Mouse (Mus musculus): ENCODE data around the gene Crebl2. TPM values are rescaled to one million over a fixed set of nuclear protein-coding genes. Genes with fewer than 3 reads are reported as not detected.

The Crebl2 gene
- total and polyA plus RNA-seq, 3 experiments: 1.5 to 3.7 TPM; not detected in 1

DNA sequence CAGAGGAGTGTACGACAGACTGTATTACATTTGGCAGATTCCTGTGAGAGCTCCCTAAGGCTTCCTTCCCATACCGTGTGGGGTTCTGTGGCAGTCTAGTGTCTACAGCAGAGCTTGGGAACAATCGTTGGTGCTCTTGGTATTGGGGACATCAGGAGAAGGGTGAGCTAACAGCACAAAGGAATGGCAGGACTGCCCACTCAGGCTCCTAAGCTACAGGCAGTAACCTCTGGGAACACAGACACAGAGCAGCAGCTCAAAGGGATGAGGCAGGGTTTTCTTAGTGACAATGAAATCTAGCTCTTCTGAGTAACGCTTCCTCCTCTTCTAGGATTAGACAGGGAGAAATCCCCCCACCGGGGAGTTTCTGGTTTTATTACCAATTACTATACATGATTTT lies 57.1 kb downstream of the Crebl2 start:
- no peak overlapping the region for H3K4me3 ChIP-seq (ENCODE audit: control insufficient read depth in 1 of 2, insufficient read depth in 1 of 2, low read depth in 2 of 2, low read length in 2 of 2)
- peaks cover 2 to 4% of the 10 kb centered on the region in 2 experiments; a peak in 2 of 4 replicates for H3K4me1 ChIP-seq (ENCODE audit: control insufficient read depth in 1 of 2, insufficient read depth in 2 of 2, low read length in 2 of 2)
- H3K27ac ChIP-seq (ENCODE audit: control insufficient read depth, low read depth, low read length): no peak overlapping the region
- peaks cover 0 to 3% of the 10 kb centered on the region in 2 experiments; a peak in 2 of 4 replicates for H3K36me3 ChIP-seq (ENCODE audit: control insufficient read depth in 1 of 2, insufficient read depth in 2 of 2, low read length in 2 of 2)
- no peak overlapping the region for H3K9ac ChIP-seq (ENCODE audit: control insufficient read depth, low read depth, low read length, poor library complexity, severe bottlenecking)
- no peak for TF ChIP-seq POLR2AphosphoS5 (IDR thresholded peaks at IDR 0.05; ENCODE audit: borderline replicate concordance, low read depth, low read length)
- no peak for TF ChIP-seq ZMIZ1 (IDR thresholded peaks at IDR 0.05; ENCODE audit: low read depth, low read length)
- TF ChIP-seq USF2 (IDR thresholded peaks at IDR 0.05; ENCODE audit: borderline replicate concordance in 1 of 2, insufficient read depth in 1 of 2, low read depth in 1 of 2, low read length in 2 of 2): no peak
- TF ChIP-seq MXI1 (IDR thresholded peaks at IDR 0.05; ENCODE audit: low read depth, low read length): no peak
- TF ChIP-seq CHD2 (IDR thresholded peaks at IDR 0.05; ENCODE audit: low read length): no peak
- no peak for TF ChIP-seq SIN3A (IDR thresholded peaks at IDR 0.05; ENCODE audit: low read length)
- no peak for TF ChIP-seq NELFE (IDR thresholded peaks at IDR 0.05; ENCODE audit: low read depth, low read length)
- no peak for TF ChIP-seq CHD1 (IDR thresholded peaks at IDR 0.05; ENCODE audit: low read depth, low read length)
- TF ChIP-seq RCOR1 (IDR thresholded peaks at IDR 0.05; ENCODE audit: low read depth, low read length): no peak
- TF ChIP-seq NRF1 (IDR thresholded peaks at IDR 0.05; ENCODE audit: insufficient read depth, low read depth, low read length, poor library complexity, severe bottlenecking): no peak
- no peak for TF ChIP-seq TAL1 (IDR thresholded peaks at IDR 0.05; ENCODE audit: low read length)
- TF ChIP-seq ZKSCAN1 (IDR thresholded peaks at IDR 0.05; ENCODE audit: low read depth, low read length): no peak
- H3K79me2 ChIP-seq (ENCODE audit: control insufficient read depth, insufficient read depth, low read length, poor library complexity): no peaks in the 10 kb centered on the region
- no peaks in the 10 kb centered on the region for H3K9me3 ChIP-seq (replicated peaks; ENCODE audit: insufficient read depth, low read length)
- no peak for DNase-seq (ENCODE audit: low read depth, low spot score)
- H3K27me3 ChIP-seq (ENCODE audit: control insufficient read depth in 1 of 2, insufficient read depth in 2 of 2, low read length in 2 of 2): no peaks in the 10 kb centered on the region

DNA sequence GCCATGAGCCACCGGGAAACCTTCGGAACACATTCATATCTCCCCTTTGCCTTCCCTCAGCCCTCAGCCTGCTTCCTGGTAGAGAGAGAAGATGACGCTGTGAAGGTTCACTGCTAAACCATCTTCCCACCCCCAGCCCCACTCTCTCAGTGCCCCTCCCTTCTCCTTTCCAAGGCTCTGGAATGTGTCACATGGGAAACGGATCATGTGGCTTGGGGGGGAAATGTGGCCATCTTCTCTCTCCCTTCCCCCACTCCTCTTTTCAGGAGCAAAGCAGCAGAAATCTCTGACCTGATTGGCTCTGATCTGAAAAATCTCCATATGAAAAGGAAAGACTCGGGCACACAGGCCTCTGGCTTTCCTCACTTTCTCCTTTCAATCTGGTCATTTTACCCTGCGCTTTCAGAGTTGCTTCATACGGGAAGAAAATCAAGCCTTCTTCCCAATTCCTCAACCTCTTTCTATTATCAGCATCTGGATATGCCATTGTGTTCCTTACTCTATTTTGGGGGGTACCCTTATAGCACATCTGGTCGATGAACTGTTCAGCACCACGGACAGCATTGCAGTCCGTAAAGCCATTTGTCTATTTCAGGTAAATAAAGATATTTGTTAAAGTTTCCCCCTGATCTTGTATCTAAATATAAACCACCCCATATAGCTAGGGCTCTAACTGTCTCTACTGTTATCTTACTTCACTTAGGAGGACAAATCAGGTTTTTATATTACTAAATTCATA lies 57.9 kb downstream of the Crebl2 start:
- Histone ChIP-seq H3K4me1 (ENCODE audit: control insufficient read depth in 1 of 2, insufficient read depth in 2 of 2, low read length in 2 of 2) (peaks cover 2 to 4% of the 10 kb centered on the region in 2 experiments; a peak in 2 of 4 replicates), H3K9ac (ENCODE audit: control insufficient read depth, low read depth, low read length, poor library complexity, severe bottlenecking) (no peak overlapping the region), H3K27me3 (ENCODE audit: control insufficient read depth in 1 of 2, insufficient read depth in 2 of 2, low read length in 2 of 2) (no peaks in the 10 kb centered on the region), H3K79me2 (ENCODE audit: control insufficient read depth, insufficient read depth, low read length, poor library complexity) (no peaks in the 10 kb centered on the region), H3K36me3 (ENCODE audit: control insufficient read depth in 1 of 2, insufficient read depth in 2 of 2, low read length in 2 of 2) (peaks cover 0 to 3% of the 10 kb centered on the region in 2 experiments; a peak in 2 of 4 replicates), H3K4me3 (ENCODE audit: control insufficient read depth in 1 of 2, insufficient read depth in 1 of 2, low read depth in 2 of 2, low read length in 2 of 2) (no peak overlapping the region), H3K27ac (ENCODE audit: control insufficient read depth, low read depth, low read length) (no peak overlapping the region), H3K9me3 (replicated peaks; ENCODE audit: insufficient read depth, low read length) (no peaks in the 10 kb centered on the region)
- DNase-seq (ENCODE audit: low read depth, low spot score): peak; percentile 56
- TF ChIP-seq GABPA (IDR thresholded peaks at IDR 0.05; ENCODE audit: low read depth, low read length) (no peak), MAZ (IDR thresholded peaks at IDR 0.05; ENCODE audit: low read depth, low read length) (no peak), SIN3A (IDR thresholded peaks at IDR 0.05; ENCODE audit: low read length) (peak; percentile 59; the same call in 1 of the 2 replicates), MXI1 (IDR thresholded peaks at IDR 0.05; ENCODE audit: low read depth, low read length) (0 out of 2 replicates have a peak, but pooled peaks have one; percentile 42), POLR2A (IDR thresholded peaks at IDR 0.05; ENCODE audit: control insufficient read depth in 1 of 2, insufficient read depth in 1 of 2, low read depth in 1 of 2, low read length in 2 of 2, poor library complexity in 1 of 2) (no peak)
